Comparison of ENCODE assay signal across 8 mouse cellular contexts in the genomic region with DNA sequence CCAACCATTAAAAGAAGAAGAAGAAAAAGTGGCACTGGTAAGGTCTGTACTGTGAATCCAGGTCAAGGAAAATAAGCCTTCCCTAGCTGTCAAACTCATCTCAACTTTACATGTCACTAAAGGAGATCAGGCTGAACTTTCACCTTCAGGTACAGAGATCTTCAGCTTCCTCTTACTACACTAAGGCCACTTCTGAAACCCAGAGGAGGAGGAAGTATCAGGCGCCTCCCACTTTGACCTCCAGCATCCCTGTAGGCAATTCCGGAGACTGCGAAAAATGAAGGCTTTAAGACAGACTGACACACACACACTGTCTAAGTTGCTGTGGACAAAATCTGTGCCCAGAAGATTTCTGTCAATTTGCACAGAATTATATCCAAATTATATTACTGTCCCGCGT. TPM values are rescaled to one million over a fixed set of nuclear protein-coding genes. Genes with fewer than 3 reads are reported as not detected.
DNase-seq lines count a peak whose midpoint lies in the region; ATAC-seq and TF ChIP-seq lines count a peak whose summit lies in the region.

No protein-coding gene starts in this region.

- H3K4me1 ChIP-seq in embryonic facial prominence, embryonic 15.5 days, result no peaks in the 10 kb centered on the region
- H3K4me1 ChIP-seq in hindbrain, embryonic 10.5 days (replicated peaks), result peaks cover 15% of the 10 kb centered on the region
- H3K4me1 ChIP-seq in limb, embryonic 12.5 days (replicated peaks), result peaks cover 10% of the 10 kb centered on the region; the same call in 1 of the 2 replicates
- peaks cover 20% of the 10 kb centered on the region for H3K4me1 ChIP-seq in midbrain, embryonic 13.5 days (replicated peaks)

- peak overlapping the region; percentile 76 for H3K4me3 ChIP-seq in layer of hippocampus, adult 2 months
- peak overlapping the region; percentile 82 for H3K4me3 ChIP-seq in embryonic facial prominence, embryonic 15.5 days (replicated peaks)
- H3K4me3 ChIP-seq in hindbrain, embryonic 10.5 days, result peak overlapping the region; percentile 86
- peak overlapping the region; percentile 86 for H3K4me3 ChIP-seq in limb, embryonic 12.5 days (replicated peaks)
- H3K4me3 ChIP-seq in midbrain, embryonic 13.5 days (replicated peaks), result peak overlapping the region; percentile 82

- WGBS in embryonic facial prominence, embryonic 15.5 days, result under 1% methylated on average over 5 of the region's 5 CpGs
- 2% methylated on average over 5 of the region's 5 CpGs for WGBS in hindbrain, embryonic 10.5 days
- WGBS in limb, embryonic 12.5 days, result 2% methylated on average over 5 of the region's 5 CpGs
- WGBS in midbrain, embryonic 13.5 days, result 1% methylated on average over 5 of the region's 5 CpGs

- H3K4me2 ChIP-seq in embryonic facial prominence, embryonic 15.5 days (replicated peaks), result peak overlapping the region; percentile 67
- peak overlapping the region; percentile 82 for H3K4me2 ChIP-seq in limb, embryonic 12.5 days
- peak overlapping the region; percentile 79 for H3K4me2 ChIP-seq in midbrain, embryonic 13.5 days (replicated peaks)

- no peak for TF ChIP-seq CTCF in layer of hippocampus, adult 2 months (conservative IDR thresholded peaks at IDR 0.05)

- no peaks in the 10 kb centered on the region for H3K36me3 ChIP-seq in embryonic facial prominence, embryonic 15.5 days
- H3K36me3 ChIP-seq in hindbrain, embryonic 10.5 days, result 0 out of 2 replicates have a peak, but pooled peaks cover 9% of the 10 kb centered on the region
- H3K36me3 ChIP-seq in limb, embryonic 12.5 days, result no peaks in the 10 kb centered on the region
- no peaks in the 10 kb centered on the region for H3K36me3 ChIP-seq in midbrain, embryonic 13.5 days

- no peaks in the 10 kb centered on the region for H3K27me3 ChIP-seq in embryonic facial prominence, embryonic 15.5 days
- no peaks in the 10 kb centered on the region for H3K27me3 ChIP-seq in hindbrain, embryonic 10.5 days (ENCODE audit: insufficient read depth, poor library complexity, severe bottlenecking)
- no peaks in the 10 kb centered on the region for H3K27me3 ChIP-seq in limb, embryonic 12.5 days
- no peaks in the 10 kb centered on the region for H3K27me3 ChIP-seq in midbrain, embryonic 13.5 days

- H3K9me3 ChIP-seq in embryonic facial prominence, embryonic 15.5 days (replicated peaks), result 0 out of 2 replicates have a peak, but pooled peaks cover 3% of the 10 kb centered on the region
- H3K9me3 ChIP-seq in hindbrain, embryonic 10.5 days, result peaks cover 12% of the 10 kb centered on the region
- H3K9me3 ChIP-seq in limb, embryonic 12.5 days, result no peaks in the 10 kb centered on the region
- no peaks in the 10 kb centered on the region; the same call in 1 of the 2 replicates for H3K9me3 ChIP-seq in midbrain, embryonic 13.5 days

- no peak for ATAC-seq in embryonic facial prominence, embryonic 15.5 days (ENCODE audit: insufficient number of reproducible peaks, low FRiP score, low TSS enrichment, low read depth)
- ATAC-seq in limb, embryonic 12.5 days (ENCODE audit: insufficient number of reproducible peaks, insufficient read depth, low FRiP score, low TSS enrichment, low read depth), result no peak
- 0 out of 2 replicates have a peak, but pooled peaks have one; percentile 7 for ATAC-seq in midbrain, embryonic 13.5 days

- DNase-seq in layer of hippocampus, adult 2 months (ENCODE audit: low spot score in 2 of 2), result no peak
- no peak for DNase-seq in layer of hippocampus, adult 9-11 months
- no peak for DNase-seq in hindbrain, embryonic 10.5 days (ENCODE audit: low spot score)
- DNase-seq in yolk sac, embryonic 10.5 days (ENCODE audit: low spot score), result peak; percentile 32
- no peak for DNase-seq in layer of hippocampus, adult 11-12 months (ENCODE audit: low spot score)

- H3K9ac ChIP-seq in embryonic facial prominence, embryonic 15.5 days, result peak overlapping the region; percentile 86
- H3K9ac ChIP-seq in limb, embryonic 12.5 days (replicated peaks), result peak overlapping the region; percentile 93
- H3K9ac ChIP-seq in midbrain, embryonic 13.5 days (replicated peaks), result peak overlapping the region; percentile 92

- peak overlapping the region; percentile 87 for H3K27ac ChIP-seq in layer of hippocampus, adult 2 months
- H3K27ac ChIP-seq in embryonic facial prominence, embryonic 15.5 days (replicated peaks), result peak overlapping the region; percentile 91
- peak overlapping the region; percentile 90 for H3K27ac ChIP-seq in hindbrain, embryonic 10.5 days
- H3K27ac ChIP-seq in limb, embryonic 12.5 days, result peak overlapping the region; percentile 94
- peak overlapping the region; percentile 83; the same call in 1 of the 2 replicates for H3K27ac ChIP-seq in midbrain, embryonic 13.5 days

RNA-seq across cellular contexts. Expression of gene Mfsd14b, which starts 0.8 kb away (rescaled TPM):
- 10 to 100 TPM; 39.8 to 41.4 TPM for total RNA-seq in layer of hippocampus, adult 2 months (2021)
- polyA plus RNA-seq in embryonic facial prominence, embryonic 15.5 days (2015; fragmentation: Nextera tagmentation; extraction: Ambion mirVana), result 62.2 and 65.5 TPM in 2 replicates
- 34.7 and 43.1 TPM in 2 replicates for polyA plus RNA-seq in hindbrain, embryonic 10.5 days (2016; fragmentation: Nextera tagmentation; extraction: Ambion mirVana)
- polyA plus RNA-seq in limb, embryonic 12.5 days (2016; fragmentation: Nextera tagmentation; extraction: Ambion mirVana), result 60.2 and 62.8 TPM in 2 replicates
- 27.4 and 31.3 TPM in 2 replicates for polyA plus RNA-seq in midbrain, embryonic 13.5 days (2015; fragmentation: Nextera tagmentation; extraction: Ambion mirVana)

RNA-seq across cellular contexts. Expression of gene Olfr465-ps1, which starts 25.9 kb away (rescaled TPM):
- not detected for total RNA-seq in layer of hippocampus, adult 2 months (2021)
- polyA plus RNA-seq in embryonic facial prominence, embryonic 15.5 days (2015; fragmentation: Nextera tagmentation; extraction: Ambion mirVana), result not detected in 2 replicates
- not detected in 2 replicates for polyA plus RNA-seq in hindbrain, embryonic 10.5 days (2016; fragmentation: Nextera tagmentation; extraction: Ambion mirVana)
- polyA plus RNA-seq in limb, embryonic 12.5 days (2016; fragmentation: Nextera tagmentation; extraction: Ambion mirVana), result not detected in 2 replicates
- polyA plus RNA-seq in midbrain, embryonic 13.5 days (2015; fragmentation: Nextera tagmentation; extraction: Ambion mirVana), result not detected in 2 replicates

RNA-seq across cellular contexts. Expression of gene Olfr466, which starts 38.1 kb away (rescaled TPM):
- total RNA-seq in layer of hippocampus, adult 2 months (2021), result not detected
- not detected in 2 replicates for polyA plus RNA-seq in embryonic facial prominence, embryonic 15.5 days (2015; fragmentation: Nextera tagmentation; extraction: Ambion mirVana)
- not detected in 2 replicates for polyA plus RNA-seq in hindbrain, embryonic 10.5 days (2016; fragmentation: Nextera tagmentation; extraction: Ambion mirVana)
- polyA plus RNA-seq in limb, embryonic 12.5 days (2016; fragmentation: Nextera tagmentation; extraction: Ambion mirVana), result not detected in 2 replicates
- polyA plus RNA-seq in midbrain, embryonic 13.5 days (2015; fragmentation: Nextera tagmentation; extraction: Ambion mirVana), result not detected in 2 replicates

RNA-seq across cellular contexts. Expression of gene Prss47, which starts 59.4 kb away (rescaled TPM):
- not detected for total RNA-seq in layer of hippocampus, adult 2 months (2021)
- polyA plus RNA-seq in embryonic facial prominence, embryonic 15.5 days (2015; fragmentation: Nextera tagmentation; extraction: Ambion mirVana), result not detected in 2 replicates
- polyA plus RNA-seq in hindbrain, embryonic 10.5 days (2016; fragmentation: Nextera tagmentation; extraction: Ambion mirVana), result not detected in 2 replicates
- polyA plus RNA-seq in limb, embryonic 12.5 days (2016; fragmentation: Nextera tagmentation; extraction: Ambion mirVana), result not detected in 2 replicates
- not detected in 2 replicates for polyA plus RNA-seq in midbrain, embryonic 13.5 days (2015; fragmentation: Nextera tagmentation; extraction: Ambion mirVana)
